8 mouse cellular contexts compared by ENCODE assay signal in genomic region chr9:59485511-59486075, GRCm38 (mm10). TPM values are rescaled to one million over a fixed set of nuclear protein-coding genes. Genes with fewer than 3 reads are reported as not detected.
DNase-seq lines count a peak whose midpoint lies in the region; ATAC-seq lines count a peak whose summit lies in the region.

No protein-coding gene starts in this region.

- peak overlapping the region; percentile 99 for H3K27ac ChIP-seq in hindbrain, embryonic 14.5 days

- peak; percentile 64 for DNase-seq in T-cell, adult 2 months (ENCODE audit: low spot score)
- peak; percentile 74 to 75 for DNase-seq in cerebellum, postnatal 14 days
- peak; percentile 28 to 41 for DNase-seq in frontal cortex, postnatal 25 days (ENCODE audit: low spot score in 2 of 2)
- peak; percentile 40 for DNase-seq in hindbrain, embryonic 14.5 days (ENCODE audit: low spot score)
- DNase-seq in left cerebral cortex, postnatal 10 days (ENCODE audit: extremely low spot score in 1 of 2, low spot score in 2 of 2): peak; percentile 26 to 83
- DNase-seq in right cerebral cortex, adult 18-20 months: peak; percentile 40
- peak; percentile 12 for DNase-seq in urinary bladder, postnatal 10 days (ENCODE audit: low spot score)

- ATAC-seq in hindbrain, embryonic 14.5 days (ENCODE audit: low FRiP score): peak; percentile 40

- no peaks in the 10 kb centered on the region for H3K9me3 ChIP-seq in hindbrain, embryonic 14.5 days (ENCODE audit: control insufficient read depth, low read length)
- no peaks in the 10 kb centered on the region for H3K9me3 ChIP-seq in megakaryocyte, embryonic 14.5 days

- H3K27me3 ChIP-seq in hindbrain, embryonic 14.5 days (ENCODE audit: control insufficient read depth, insufficient read depth, low read length): no peaks in the 10 kb centered on the region
- no peaks in the 10 kb centered on the region for H3K27me3 ChIP-seq in megakaryocyte, embryonic 14.5 days (replicated peaks)

- H3K4me3 ChIP-seq in hindbrain, embryonic 14.5 days (replicated peaks; ENCODE audit: low read length): peak overlapping the region; percentile 96
- peak overlapping the region; percentile 100 for H3K4me3 ChIP-seq in megakaryocyte, embryonic 14.5 days (replicated peaks)

- 0% methylated on average over 34 of the region's 34 CpGs for WGBS in hindbrain, embryonic 14.5 days

- peaks cover 33% of the 10 kb centered on the region for H3K4me1 ChIP-seq in hindbrain, embryonic 14.5 days (replicated peaks; ENCODE audit: control insufficient read depth, insufficient read depth, low read length)
- H3K4me1 ChIP-seq in megakaryocyte, embryonic 14.5 days: peaks cover 41% of the 10 kb centered on the region

- intact Hi-C loops in left cerebral cortex, postnatal 10 days (cut with DNase I): no loop called here

- peak overlapping the region; percentile 99 for H3K9ac ChIP-seq in hindbrain, embryonic 14.5 days

- H3K4me2 ChIP-seq in hindbrain, embryonic 14.5 days (replicated peaks): peak overlapping the region; percentile 75

- H3K36me3 ChIP-seq in hindbrain, embryonic 14.5 days (replicated peaks; ENCODE audit: control insufficient read depth, insufficient read depth): no peaks in the 10 kb centered on the region
- H3K36me3 ChIP-seq in megakaryocyte, embryonic 14.5 days (replicated peaks; ENCODE audit: low read length): peaks cover 5% of the 10 kb centered on the region

RNA-seq across cellular contexts. Expression of gene Arih1, which starts 0.8 kb away (rescaled TPM):
- 16.9 and 18.0 TPM in 2 replicates for polyA plus RNA-seq in hindbrain, embryonic 14.5 days (2014; fragmentation: Nextera tagmentation; extraction: Ambion mirVana)
- 100 to 1,000 TPM; 107 TPM for total RNA-seq in left cerebral cortex, postnatal 10 days (2021)
- polyA plus RNA-seq in megakaryocyte, embryonic 14.5 days (2012; ENCODE audit: insufficient read depth, low replicate concordance): 15.7 and 16.8 TPM in 2 replicates

RNA-seq across cellular contexts. Expression of gene Hexa, which starts 53.7 kb away (rescaled TPM):
- 66.6 and 67.2 TPM in 2 replicates for polyA plus RNA-seq in hindbrain, embryonic 14.5 days (2014; fragmentation: Nextera tagmentation; extraction: Ambion mirVana)
- 10 to 100 TPM; 33.4 to 34.2 TPM for total RNA-seq in left cerebral cortex, postnatal 10 days (2021)
- 125 and 176 TPM in 2 replicates for polyA plus RNA-seq in megakaryocyte, embryonic 14.5 days (2012; ENCODE audit: insufficient read depth, low replicate concordance)

RNA-seq across cellular contexts. Expression of gene Tmem202, which starts 54.1 kb away (rescaled TPM):
- 0.91 and 0.96 TPM in 2 replicates for polyA plus RNA-seq in hindbrain, embryonic 14.5 days (2014; fragmentation: Nextera tagmentation; extraction: Ambion mirVana)
- 1 to 10 TPM; 2.7 to 3.6 TPM for total RNA-seq in left cerebral cortex, postnatal 10 days (2021)
- 0.11 TPM in 1 of 2 replicates, not detected in the other for polyA plus RNA-seq in megakaryocyte, embryonic 14.5 days (2012; ENCODE audit: insufficient read depth, low replicate concordance)

Comparison
In these comparisons a context has a peak if more than half of its experiments do, and no peak if none do; other contexts are left out.
1. Peak in every context shown above with its lines: DNase-seq, ATAC-seq, H3K4me3 ChIP-seq and H3K27ac ChIP-seq.
2. DNase-seq: peak in every context shown above with its lines; median percentile 74 in cerebellum, postnatal 14 days; 64 in T-cell, adult 2 months; 54 in left cerebral cortex, postnatal 10 days; 40 in hindbrain, embryonic 14.5 days; 40 in right cerebral cortex, adult 18-20 months; 34 in frontal cortex, postnatal 25 days; 12 in urinary bladder, postnatal 10 days.